Mouse (Mus musculus) c-Kit-positive CD71-negative TER-119-negative erythroid progenitor cells, embryonic 14.5 days (primary cell): ENCODE measurements around the gene Kdm2b.

Experiments used
- DNase-seq: peaks from one replicate; pipeline ENCODE4 v3.0.0-alpha.2; 2013; ENCODE audit warnings: low read depth

Gene Kdm2b

DNA sequence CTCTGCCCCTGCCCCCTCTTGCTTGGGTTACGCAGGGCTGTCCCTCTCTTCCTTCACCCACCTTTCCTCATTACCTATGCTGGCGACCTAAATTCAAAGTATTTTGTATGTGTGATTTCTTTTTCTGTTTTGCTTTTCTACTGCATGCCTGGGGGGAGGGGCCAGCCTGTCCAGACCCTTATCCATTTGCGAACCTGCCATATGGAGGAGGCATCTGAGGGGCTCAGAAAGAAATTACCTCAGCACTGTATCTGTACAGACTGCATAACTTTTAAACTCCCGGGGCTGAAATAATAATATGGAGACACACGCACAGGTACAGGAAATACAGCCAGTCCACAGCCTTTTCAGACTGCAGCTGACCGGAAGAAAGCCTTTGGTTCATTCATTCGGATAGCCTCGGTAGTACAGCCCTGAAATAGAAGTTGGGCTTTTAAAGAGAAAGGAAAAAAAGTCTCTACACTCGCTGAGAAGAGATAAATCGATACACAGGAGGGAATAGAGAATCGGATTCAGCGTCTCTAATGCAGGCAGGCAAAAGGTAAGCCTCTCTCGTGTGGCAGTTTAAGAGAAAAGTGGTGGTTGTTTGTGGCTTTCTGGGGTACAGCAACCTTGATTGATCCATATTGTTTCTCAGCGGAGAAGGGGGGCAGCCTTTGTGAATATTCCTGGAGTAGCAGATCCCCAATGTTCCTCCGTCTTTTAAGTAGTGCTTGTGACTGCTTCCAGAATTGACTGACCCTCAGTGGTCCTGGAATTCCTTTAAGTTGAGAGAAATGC, at the start of gene Kdm2b:
Gene Kdm2b (minus strand): TSS at position 273 of the 780 bp plus-strand sequence.
- DNase-seq = no peak

DNA sequence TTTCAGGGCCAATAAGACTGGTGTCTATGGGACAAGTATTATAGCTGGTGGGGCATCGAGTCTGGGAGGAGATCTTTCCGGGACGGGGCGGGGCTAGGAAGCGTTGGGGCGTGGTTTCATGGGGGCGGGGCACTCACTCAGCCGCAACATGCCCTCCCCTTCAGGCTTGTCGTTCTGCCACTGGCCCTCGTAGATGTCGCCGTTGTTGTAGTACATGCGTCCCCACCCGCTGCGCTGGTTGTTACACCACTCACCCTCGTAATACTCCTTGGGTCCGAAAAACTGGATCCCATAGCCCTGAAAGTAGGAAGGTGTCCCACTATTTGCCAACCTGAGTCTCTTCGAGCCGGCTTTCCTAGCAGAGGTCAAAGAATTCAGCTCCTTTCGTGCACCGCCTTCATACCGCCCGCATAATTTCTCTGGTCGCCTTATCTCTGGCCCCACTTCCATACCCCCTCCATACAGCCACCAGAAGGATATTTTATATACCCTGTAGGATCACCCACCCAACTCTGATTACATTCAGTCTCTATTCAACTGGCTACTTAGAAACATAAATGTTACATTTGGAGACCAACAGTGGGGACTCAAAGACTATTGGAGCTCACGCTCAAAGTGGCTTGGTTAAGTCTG, 49.6 kb upstream of the Kdm2b start:
- no peak for DNase-seq

DNA sequence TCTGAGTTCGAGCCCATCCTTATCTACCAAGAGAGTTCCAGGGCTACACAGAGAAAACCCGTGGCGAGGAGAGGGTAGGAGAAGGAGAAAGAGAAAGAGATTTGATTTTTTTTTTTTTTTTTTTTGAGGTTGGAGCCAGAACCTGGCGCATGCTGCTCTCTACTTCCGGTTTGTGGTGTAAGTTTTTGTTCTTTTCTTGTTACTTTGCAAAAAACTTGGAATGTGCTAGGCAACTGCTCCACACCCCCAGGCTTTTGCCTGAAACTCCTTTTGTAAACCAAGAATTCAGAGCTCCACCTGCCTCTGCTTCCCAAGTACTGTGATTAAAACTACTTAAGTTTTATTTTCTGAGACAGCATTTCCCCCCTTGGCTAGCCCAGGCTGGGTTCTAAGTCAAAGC, 48.5 kb upstream of the Kdm2b start:
- DNase-seq = no peak

DNA sequence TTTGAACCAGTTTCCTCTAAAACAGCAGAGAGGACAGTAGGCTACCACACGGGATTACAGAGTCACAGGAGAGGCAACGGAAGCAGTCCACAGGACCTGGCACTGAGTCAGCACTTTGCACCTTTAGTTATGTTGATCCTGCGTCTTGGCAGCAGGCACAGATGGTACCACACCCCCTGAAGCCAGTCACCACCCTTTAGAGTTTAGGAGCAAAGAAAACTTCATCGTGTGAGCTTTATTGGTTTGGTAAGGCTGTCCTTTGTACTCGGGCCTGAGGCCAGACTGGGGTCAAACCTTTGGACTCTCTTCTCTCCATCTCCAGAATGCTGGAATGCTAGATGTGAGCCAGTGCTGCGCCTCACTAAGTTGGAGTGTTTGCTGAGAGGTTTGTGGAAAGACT, 45.9 kb upstream of the Kdm2b start:
- no peak for DNase-seq

DNA sequence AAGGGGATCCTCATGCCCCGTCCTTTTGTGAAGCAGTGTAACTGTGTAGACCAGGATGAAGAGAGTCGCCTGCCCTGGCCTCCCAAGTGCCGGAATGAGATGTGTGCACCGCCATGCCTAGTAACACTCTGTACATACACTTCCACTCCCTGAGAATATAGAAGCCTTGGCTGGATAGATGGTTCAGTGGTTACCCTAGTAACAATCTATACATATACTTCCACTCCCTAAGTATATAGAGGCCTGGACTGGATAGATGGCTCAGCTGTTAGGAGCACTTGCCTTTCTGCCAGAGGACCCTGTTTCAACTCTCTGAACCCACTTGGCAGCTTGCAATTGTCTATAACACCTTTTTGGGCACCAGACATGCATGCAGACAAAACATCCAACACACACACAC, 45.5 kb upstream of the Kdm2b start:
- no peak for DNase-seq

DNA sequence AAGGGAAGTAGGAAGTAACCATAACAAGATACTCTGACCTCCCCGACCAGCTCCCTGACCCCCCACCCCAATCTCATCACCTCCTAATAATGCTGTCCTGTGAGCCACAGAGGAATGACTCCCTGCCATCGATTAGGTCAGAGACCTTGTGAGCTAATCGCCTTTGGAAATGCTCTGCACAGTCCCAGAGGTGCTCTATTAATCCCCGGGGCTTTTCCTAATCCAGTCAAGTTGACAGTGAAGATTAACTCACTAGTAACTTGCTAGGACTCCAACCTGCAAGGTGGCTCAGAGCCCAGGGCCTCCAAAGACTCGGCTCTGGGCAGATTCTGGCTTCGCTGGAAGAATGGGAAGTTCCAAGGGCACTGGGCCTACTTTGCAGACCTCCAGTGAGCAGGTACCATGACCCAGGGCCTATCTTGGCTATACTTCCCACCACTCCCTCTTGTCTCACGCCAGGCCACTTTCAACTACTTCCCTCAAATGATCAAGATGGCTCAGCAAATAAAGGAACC, 44.1 kb upstream of the Kdm2b start:
- no peak for DNase-seq

DNA sequence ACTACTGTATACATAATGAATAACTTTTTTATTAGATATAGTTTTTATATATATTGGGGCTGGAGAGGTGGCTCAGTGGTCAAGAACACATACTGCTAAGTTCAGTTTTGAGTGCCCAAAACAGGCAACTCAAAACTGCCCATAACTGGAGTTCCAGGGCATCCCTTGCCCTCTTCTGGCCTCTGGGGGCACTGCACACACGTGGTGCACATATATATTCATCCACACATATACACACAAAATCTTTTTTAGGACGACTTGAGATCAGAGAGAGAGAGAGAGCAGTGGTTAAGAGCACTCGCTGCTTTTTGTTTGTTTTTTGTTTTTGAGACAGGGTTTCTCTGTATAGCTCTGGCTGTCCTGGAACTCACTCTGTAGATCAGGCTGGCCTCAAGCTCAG, 41.7 kb upstream of the Kdm2b start:
- DNase-seq = no peak

DNA sequence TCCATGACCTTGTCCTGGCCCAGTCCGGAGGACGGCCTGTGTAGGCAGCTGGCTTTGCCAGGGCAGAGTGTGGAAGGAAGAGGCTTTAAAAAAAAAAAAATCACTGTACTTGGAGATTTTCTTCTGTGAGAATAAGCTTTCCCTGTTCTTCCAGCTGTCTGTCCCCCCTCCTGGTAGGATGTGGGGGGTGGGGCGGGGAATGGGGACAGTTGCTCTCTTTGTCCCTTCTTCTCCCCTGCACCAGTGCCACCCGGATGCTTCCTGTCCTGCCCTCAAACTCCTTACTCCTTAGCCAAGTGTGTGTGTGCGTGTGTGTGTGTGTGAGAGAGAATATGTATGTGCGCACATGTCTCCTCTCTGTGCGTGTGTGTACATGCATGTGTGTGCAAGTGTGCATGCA, 40.1 kb upstream of the Kdm2b start:
- DNase-seq = no peak

DNA sequence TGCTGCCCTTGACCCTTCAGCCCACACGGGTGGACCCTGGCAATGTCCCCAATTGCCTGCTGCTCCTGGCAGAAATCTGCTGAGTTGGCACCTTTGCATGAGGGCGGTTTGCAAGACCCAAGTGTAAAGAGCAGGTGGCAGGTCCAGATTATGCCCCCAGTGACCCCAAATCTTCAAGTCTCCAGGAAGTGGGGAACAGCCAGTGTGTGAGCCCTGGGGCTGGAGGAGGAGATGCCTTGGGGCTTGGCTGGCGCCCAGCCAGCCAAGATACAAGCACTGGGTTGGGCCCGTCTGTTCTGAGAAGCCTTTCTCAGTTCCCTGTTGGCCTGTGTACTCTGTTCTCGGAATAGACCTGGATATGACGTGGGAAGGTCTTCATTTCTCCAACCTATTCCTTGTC, 37.8 kb upstream of the Kdm2b start:
- no peak for DNase-seq

DNA sequence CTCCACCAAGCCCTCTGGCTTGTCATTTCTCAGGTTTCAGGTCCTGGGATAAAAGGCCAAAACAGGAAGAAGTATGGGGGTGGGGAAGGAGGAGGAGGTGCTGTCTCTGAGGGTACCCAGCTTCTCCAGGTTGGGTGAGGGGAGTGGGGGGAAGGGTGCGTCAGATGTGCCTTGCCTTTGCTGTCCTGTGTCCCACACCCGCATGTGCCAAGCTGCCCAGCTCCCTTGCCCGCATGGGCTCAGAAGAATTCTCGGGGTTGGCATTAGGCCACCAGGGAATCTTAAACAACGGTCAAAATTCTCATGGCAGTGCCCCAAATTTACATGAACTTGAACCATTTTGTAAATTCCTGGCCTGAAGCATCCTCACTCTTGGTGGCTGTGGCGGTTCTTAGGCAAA, 36.8 kb upstream of the Kdm2b start:
- no peak for DNase-seq

DNA sequence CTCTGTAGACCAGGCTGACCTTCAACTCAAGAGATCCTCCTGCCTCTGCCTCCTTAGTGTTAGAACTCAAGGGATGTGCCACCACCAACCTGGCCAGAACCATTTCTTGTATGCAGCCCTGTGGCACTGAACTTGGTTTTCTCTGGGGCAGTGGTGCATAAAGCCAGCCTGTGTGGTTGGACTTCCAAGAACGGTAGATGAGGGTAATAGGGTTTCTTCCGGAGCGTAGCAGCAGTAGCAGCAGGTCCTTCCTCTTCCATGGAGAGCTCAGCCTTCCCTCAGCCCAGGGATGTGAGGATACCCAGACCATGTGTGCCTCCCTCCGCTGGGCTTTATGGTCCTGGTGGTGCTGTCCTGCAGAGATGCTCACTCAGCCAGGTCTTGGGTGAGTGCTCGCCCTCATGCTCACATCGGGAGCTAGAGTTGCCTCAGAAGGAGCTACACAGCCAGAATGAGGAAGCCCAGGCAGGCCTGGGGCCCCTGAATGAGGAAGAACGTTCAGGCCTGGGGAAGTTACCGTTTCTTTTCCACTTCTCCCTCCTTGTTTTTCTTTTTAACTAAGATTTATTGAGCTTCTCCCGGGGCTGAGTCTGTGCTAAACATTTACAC, 35.4 kb upstream of the Kdm2b start:
- DNase-seq = no peak

DNA sequence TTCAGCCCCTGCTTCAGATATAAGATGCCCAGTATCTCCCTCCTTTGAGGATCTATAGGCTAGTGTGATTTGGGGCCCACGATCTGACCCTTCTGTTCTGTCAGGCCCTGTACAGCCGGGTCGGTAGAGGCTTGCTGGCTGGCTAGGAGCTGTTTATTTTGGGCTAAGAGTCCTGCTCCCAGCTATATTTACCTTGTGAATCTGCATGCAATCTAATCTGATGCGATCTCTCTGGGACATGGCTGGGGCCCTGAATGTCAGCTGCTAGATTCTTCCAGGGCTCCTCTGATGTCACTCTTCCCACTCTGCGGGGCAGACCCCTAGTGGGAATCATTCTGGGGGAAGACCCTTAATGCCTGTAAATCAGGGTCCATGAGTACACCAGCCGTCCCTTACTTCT, 34.7 kb upstream of the Kdm2b start:
- no peak for DNase-seq

DNA sequence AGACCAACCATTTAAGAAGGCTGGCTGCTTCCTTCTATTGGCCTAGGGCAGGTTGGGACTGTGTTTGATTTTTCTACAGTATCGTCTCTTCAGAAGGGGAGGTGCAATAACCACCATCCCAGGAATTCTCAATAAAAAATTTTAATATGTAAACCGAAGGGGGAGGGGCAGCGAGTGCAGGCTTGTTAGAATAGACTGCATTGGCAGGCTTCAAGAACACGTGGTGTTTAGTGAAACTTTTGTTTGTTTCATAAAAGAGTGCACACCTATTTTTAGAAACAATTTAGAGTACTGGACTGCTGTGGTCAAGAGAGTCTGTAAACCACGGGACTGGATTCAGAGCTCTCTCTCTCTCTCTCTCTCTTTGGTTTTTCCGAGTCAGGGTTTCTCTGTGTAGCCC, 33.4 kb upstream of the Kdm2b start:
- no peak for DNase-seq

DNA sequence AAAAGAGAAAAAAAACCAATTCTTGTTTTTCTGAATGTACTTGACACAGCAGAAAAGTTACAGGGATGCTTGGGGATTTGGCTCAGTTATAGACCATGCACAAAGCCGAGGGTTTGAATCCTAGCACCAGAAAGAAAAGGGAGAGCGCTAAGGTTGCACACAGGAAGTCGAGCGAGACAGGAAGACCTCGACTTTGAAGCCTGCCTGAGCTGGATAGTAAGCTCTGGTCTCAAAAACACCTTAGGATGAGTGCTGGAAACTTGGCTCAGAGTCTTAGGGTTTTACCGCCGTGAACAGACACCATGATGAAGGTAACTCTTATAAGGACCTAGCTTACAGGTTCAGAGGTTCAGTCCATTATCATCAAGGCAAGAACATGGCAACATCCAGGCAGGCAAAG, 31.8 kb upstream of the Kdm2b start:
- DNase-seq = no peak

DNA sequence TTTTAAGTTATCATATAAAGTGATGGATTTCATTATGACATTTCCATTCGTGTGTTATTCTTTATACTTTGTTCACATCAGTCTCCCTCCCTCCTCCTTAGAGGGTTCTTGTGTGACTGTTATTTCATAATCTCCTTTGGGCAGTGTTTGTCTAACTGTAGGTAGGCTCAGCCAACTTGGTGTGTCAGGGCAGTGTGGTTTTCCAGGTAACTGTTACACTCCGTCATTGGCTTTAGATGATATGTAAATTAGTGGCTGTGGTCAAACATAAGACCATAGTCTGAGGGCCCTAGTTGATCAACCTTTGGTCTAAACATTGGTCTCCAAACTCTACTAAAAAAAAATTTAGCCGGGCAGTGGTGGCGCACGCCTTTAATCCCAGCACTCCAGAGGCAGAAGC, 30.8 kb upstream of the Kdm2b start:
- no peak for DNase-seq

DNA sequence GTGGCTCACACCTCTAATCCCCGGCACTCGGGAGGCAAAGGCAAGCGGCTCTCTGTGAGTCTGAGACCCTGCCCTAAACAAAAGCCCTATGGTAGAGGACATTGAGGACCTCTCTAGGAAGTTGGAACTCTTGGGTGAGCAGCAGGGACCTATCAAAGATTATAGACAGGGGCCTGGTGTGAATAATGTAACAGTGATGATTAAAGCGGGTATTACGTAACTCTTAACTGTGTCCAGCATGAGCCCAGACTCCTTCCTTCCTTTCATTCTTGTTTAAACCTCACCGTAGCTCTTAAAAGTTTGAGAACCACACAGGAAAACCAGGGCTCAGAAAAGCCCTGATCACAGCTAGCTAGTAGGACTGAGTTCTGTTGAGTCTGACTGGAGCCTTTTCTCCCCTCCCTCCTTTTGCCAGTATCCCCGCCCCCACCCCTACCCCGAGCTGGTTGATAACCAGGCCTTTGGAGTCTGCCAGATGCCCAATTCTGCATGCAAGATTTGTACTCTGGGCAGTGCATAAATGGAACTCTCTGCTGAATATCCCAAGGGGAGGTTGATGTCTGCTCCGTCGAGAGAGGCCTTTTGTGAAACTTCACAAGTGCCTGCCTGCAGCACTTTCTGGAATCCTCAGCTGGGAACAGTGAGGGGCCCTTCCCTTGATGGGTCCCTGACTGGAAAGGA, 29.9 kb upstream of the Kdm2b start:
- no peak for DNase-seq

DNA sequence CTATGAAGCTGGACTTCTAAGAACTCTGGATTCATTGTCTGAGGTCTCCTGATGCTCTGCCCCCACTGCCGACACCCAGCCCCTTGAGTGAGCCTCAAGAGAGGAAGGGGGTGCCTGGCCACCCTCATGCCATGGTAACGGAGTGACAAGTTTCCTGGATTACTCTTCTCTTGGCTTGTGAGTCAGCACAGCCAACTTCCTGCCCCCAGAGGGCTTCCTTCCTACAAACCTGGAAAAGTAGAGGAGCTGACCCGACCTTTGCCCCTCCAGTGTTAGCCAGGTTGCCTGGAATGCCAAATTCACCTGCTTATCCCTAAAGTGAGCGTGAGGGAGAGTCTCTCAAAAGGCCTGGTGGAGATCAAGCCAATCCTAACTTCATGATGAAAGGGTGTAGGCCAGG, 27.9 kb upstream of the Kdm2b start:
- no peak for DNase-seq

DNA sequence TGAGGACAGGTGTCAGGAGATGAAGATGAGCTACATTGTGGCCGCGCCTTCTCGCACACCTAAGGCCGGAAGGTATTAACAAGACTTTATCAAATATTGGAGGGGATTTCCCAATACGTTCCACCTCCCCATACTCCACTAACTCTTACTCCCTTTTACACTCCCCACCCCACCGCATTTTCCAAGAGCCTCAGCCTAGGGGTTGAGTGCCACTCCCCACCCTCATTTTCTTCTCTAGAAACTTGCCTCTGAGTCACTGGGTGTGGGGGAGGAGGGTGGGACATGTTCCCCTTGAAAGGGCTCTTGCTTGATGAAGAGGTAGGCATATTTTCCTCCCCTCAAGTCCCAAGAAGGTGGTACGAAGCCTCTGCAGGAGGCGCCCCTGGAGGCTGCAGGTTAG, 26.3 kb upstream of the Kdm2b start:
- no peak for DNase-seq

DNA sequence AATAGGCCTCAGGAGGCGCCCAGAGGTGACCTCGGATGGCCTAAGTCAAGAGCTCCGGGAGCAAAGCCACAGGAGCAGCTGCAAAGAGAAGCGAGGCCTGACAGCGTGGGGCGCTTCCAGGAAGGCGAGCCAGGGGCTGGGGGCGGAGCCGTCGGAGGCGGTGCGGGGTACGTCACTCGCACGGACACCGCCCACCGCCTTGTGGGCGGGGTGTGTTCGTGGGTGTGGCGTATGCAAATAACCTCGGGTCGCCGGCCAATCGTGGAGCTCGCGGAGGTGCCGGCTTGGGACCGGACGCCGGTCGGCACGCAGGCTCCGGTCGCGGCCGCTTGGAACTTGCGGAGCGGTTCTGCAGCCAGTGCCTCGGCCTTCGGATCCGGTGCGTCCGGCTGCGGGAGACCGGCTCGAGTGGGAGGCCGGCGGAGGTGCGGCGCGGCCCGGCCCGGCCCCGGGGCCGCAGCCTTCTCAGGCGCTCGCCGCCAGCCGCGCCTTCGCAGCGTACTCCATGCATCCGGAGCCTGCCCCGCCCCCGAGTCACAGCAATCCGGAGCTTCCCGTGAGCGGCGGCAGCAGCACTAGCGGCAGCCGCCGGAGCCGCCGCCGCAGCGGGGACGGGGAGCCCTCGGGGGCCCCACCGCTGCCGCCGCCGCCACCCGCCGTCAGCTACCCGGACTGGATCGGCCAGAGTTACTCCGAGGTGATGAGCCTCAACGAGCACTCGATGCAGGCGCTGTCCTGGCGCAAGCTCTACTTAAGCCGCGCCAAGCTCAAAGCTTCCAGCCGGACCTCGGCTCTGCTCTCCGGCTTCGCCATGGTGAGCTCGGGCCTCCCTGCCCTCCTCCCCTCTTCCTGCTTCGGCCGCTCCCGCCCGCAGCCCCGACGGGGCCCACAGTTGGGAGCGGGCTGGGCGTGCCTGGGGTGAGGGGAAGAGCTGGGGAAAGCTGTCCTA, 25.4 kb upstream of the Kdm2b start, which contains the start of gene Orai1:
Gene Orai1 (plus strand): TSS at position 322 of the 949 bp plus-strand sequence.
- peak; percentile 93 for DNase-seq

DNA sequence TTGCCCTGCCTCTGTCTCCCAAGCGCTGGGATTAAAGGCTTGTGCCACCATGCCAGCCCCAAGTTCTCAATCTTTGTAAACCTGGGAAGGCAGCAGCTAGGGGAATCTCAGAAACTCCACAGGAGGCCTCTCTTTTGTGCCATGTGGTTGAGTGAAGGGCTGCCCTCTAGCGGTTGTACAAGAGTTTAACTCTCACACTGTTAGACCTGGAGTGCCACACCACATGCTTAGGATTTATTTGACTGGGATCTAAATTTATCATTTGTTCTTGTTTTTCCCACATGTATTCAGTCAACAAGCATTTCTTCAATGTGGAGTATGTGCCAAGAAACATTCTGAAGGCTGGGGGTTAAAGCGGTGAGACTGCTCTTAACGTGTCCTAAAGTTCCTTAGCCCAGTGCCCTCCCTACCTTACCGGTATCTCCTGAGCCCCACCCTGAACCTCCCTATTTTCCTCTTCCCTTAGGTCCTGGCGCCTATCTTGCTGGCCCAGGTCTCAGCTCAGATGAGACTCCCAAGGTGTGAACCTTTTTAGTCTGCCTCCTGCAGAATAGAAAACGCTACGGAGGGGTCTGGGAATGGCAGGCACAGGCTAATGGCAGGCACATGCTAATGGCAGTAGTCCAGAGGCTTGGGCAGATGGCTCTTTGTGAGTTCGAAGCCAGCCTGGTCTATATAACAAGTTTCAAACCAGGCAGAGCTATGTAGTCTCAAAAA, 24.1 kb upstream of the Kdm2b start:
- no peak for DNase-seq

DNA sequence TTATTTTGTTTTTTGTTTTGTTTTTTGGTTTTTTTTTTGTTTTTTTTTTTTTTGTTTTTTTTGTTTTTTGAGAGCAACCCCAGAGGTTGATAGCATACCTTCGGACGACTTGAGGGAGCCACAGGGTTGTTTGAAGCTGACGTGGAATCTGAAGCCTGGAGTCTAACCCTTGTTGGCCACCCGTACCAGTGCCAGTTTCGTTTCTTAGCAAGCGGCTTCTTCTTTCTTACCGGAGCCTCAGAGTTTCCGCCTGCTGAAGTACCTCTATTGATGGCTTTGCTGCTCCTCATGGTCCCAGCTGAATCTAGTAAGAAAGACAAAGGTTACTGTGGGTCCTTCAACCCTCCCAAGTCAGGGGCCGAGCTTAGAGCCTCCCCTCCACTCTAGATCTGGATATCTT, 22.1 kb upstream of the Kdm2b start:
- DNase-seq = no peak
